Mouse (Mus musculus): Measurements from ENCODE around the gene Fes.
A peak's percentile ranks its signal among the peaks of the same experiment; 100 is the strongest.

Fes gene

GRCm38 (mm10) chr7:80387633-80388543 lies at the start of gene Fes:
Gene Fes (minus strand): TSS chr7:80387946.
- no peak for DNase-seq (ENCODE audit: low read depth, low spot score)

DNA sequence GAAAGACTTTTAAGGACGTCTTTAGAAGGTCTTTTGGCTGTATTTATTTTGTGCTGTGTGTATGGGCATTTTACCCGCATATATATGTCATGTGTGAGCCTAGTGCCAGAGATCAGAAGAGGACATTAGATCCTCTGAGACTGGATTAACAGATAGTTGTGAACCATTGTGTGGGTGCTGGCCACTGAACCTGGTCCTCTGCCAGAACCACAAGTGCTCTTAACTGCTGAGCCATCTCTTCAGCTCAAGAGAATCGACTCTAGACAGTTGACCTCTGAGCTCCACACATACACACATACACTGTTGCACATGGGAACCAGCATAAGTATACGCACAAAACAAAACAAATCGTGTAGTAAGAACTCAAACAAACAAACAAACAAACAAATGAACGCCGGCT lies 48.8 kb upstream of the Fes start:
- DNase-seq (ENCODE audit: low read depth, low spot score), result no peak

DNA sequence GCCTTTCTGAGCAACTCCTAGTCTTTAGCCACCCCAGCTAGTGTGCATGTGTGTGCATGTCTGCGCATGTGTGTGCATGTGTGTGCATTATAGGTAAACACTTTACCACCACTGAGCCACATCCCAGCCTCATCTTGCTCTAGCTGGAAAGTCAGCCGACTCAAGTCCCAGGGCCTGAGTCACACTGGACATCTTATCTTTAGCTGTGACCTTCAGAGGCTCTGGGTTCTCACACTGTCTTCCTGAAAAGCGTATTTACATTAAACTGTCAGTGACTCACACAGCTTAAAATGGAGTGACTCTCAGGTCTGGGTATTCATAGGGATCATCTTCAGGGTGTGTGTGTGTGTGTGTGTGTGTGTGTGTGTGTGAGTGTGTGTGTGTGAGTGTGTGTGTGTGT lies 47.8 kb upstream of the Fes start:
- no peak for DNase-seq (ENCODE audit: low read depth, low spot score)

DNA sequence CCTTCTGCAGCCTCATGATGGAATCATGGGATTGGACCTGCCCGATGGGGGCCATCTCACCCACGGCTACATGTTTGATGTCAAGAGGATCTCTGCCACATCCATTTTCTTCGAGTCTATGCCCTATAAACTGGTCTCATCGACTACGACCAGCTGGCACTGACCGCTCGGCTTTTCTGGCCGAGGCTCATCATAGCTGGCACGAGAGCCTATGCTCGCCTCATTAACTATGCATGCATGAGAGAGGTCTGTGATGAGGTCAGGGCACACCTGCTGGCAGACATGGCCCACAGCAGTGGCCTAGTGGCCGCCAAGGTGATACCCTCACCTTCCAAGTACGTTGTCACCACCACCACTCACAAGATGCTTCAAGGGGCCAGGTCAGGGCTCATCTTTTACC lies 41.9 kb upstream of the Fes start:
- no peak for DNase-seq (ENCODE audit: low read depth, low spot score)

- no peak for DNase-seq (ENCODE audit: low read depth, low spot score)
Observed at GRCm38 (mm10) chr7:80427730-80428129, 40.0 kb upstream of the Fes start.

GRCm38 (mm10) chr7:80426363-80426762 lies 38.6 kb upstream of the Fes start:
- peak; percentile 54 for DNase-seq (ENCODE audit: low read depth, low spot score)

GRCm38 (mm10) chr7:80424722-80425121 lies 37.0 kb upstream of the Fes start:
- DNase-seq (ENCODE audit: low read depth, low spot score), result no peak

GRCm38 (mm10) chr7:80422759-80423480 lies 35.2 kb upstream of the Fes start:
- no peak for DNase-seq (ENCODE audit: low read depth, low spot score)

GRCm38 (mm10) chr7:80421576-80421975 lies 33.8 kb upstream of the Fes start:
- no peak for DNase-seq (ENCODE audit: low read depth, low spot score)

DNA sequence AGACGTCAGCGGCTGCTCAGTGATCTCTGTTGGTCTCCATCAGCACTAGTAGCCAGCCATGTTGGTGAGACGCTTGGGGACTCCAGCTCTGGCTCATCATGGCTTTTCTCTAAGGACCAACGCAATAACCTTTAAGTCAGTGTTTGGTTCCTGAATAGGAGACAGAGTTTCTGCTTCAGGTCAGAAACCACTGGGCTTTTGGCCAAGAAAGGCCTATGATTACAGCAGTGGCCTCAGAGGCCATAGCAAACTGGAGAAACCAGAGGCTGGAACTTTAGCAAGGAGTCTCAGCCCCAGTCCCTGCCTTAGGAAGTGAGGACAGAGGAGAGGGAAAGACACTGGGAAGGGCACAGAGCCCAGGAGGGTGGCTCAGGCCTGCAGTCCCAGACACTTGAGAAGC lies 32.8 kb upstream of the Fes start:
- no peak for DNase-seq (ENCODE audit: low read depth, low spot score)

GRCm38 (mm10) chr7:80419278-80419677 lies 31.5 kb upstream of the Fes start:
- no peak for DNase-seq (ENCODE audit: low read depth, low spot score)

GRCm38 (mm10) chr7:80418036-80418435 lies 30.3 kb upstream of the Fes start:
- DNase-seq (ENCODE audit: low read depth, low spot score), result no peak

- no peak for DNase-seq (ENCODE audit: low read depth, low spot score)
Observed at GRCm38 (mm10) chr7:80417601-80418000, 29.9 kb upstream of the Fes start.

- DNase-seq (ENCODE audit: low read depth, low spot score), result no peak
Observed at GRCm38 (mm10) chr7:80416969-80417368, 29.2 kb upstream of the Fes start.

- DNase-seq (ENCODE audit: low read depth, low spot score), result no peak
Observed at GRCm38 (mm10) chr7:80414303-80414855, 26.6 kb upstream of the Fes start.

DNA sequence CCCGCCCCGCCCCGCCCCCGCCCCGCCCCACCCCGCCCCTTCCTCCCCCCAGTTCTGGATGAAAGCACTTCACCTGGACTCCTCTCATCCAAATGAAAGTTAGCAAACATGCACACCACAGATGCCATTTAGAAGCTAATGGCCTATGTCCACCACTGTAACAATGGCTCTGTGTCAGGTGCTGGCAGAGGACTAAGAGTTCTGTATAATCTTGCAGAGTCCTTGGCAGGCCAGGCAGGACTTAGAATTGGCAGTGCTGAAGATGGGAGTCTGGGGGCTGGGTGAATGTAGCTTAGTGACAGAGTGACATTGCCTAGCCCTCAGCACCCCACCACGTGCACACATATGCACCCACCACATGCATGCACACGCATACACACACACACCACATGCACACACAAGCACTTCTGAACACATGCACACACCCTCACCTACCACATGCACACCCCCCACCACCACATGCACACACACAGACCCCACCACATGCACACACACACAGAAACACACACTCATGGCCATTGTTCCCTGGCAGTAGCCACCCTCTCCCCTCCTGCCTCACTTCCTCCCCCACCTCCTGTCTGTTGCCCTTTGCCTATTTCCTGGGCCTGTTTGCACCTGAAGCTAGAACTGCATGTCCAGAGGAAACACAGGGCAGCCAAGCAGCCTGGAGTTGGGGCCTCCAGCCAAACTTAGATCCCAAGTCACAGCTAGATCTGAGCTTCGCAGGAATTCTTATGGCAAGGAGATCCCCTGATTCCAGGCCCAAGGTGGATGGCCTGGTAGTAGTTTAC lies 26.0 kb upstream of the Fes start:
- DNase-seq (ENCODE audit: low read depth, low spot score), result no peak

DNA sequence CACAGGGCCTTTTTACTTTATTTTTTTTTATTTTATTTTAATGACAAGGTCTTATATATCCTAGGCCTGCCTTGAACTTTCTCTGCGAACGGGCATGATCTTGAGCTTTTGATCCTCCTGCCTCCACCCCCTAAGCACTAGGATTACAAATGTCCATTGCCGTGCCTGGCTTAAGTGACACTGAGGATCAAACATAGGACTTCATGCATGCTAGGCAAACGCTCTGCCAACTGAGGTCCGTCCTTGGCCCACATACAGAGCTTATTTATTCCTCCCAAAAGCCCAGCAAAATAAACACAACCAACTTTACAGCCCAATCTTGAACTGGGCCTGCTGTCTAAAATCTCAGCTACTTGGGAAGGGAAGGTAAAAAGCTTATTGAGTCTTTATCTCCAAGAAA lies 25.0 kb upstream of the Fes start:
- DNase-seq (ENCODE audit: low read depth, low spot score), result no peak

DNA sequence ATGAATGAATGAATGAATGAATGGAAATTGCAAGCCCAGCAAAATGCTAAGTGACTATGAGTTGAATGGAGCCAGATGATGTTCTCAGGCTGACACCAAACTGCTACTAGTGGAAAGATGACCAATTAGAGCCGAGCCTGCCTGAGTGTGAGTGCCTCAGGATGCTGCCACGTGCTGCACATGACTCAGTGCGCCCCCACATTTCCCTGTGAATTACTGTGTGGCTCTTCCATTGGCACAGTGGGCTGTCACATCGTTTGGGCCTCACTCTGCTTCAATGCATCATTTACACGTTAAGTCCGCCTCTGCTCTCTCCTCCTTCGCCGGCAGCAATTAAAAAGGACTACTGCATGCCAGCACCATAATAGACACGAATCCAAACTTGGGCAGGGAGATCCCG lies 24.5 kb upstream of the Fes start:
- no peak for DNase-seq (ENCODE audit: low read depth, low spot score)

- no peak for DNase-seq (ENCODE audit: low read depth, low spot score)
Observed at GRCm38 (mm10) chr7:80410380-80410779, 22.6 kb upstream of the Fes start.

DNA sequence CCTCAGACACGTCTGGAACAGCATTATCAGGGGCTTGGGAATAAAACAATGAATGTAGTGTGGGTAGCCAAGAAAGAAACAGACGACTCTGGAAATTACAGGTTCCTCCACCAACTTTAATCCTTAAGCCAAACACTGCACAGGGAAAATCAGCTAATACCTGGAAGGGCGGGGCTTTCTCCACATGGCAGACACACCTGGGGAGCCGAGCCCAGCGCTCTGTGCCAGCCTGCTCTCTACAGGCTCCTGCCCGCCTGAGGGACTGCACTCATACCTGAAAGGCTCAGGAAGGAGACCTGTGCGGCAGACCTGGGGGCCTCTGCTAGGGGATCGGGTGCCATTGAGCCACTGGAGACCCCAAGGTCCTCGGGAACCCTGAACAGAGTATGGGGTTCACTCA lies 20.0 kb upstream of the Fes start:
- no peak for DNase-seq (ENCODE audit: low read depth, low spot score)

- no peak for DNase-seq (ENCODE audit: low read depth, low spot score)
Observed at GRCm38 (mm10) chr7:80406186-80406585, 18.4 kb upstream of the Fes start.

DNA sequence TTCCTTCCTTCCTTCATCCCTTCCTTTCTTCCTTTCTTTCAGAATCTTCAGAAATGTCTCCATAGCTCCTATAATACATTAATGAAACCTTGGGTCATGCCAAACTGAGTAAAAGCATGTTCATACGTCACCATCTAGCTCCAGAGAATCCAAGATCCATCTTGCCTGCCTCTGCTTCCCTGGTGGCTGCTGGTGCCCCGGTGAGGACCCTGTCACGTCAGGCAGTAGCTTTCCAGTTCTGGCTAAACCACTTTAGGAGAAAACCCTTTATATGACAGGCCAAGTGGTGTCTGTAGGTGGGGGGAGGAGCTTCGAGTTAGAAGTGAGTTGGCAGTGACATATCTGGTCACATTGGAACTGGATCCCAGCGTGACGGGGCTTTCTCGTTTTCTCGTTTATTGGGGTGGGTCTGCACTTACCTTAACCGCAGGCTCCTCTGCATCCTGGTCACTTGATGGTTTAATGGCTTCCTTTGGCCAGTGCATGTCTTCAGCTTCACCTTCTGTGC lies 17.5 kb upstream of the Fes start, which contains the start of gene Furin:
Gene Furin (minus strand): TSS at position 249 of the 508 bp plus-strand sequence.
- no peak for DNase-seq (ENCODE audit: low read depth, low spot score)

Measured in skeletal muscle tissue, adult 2 months (tissue).